Mouse (Mus musculus): ENCODE measurements around the gene Slc44a3.

DNA sequence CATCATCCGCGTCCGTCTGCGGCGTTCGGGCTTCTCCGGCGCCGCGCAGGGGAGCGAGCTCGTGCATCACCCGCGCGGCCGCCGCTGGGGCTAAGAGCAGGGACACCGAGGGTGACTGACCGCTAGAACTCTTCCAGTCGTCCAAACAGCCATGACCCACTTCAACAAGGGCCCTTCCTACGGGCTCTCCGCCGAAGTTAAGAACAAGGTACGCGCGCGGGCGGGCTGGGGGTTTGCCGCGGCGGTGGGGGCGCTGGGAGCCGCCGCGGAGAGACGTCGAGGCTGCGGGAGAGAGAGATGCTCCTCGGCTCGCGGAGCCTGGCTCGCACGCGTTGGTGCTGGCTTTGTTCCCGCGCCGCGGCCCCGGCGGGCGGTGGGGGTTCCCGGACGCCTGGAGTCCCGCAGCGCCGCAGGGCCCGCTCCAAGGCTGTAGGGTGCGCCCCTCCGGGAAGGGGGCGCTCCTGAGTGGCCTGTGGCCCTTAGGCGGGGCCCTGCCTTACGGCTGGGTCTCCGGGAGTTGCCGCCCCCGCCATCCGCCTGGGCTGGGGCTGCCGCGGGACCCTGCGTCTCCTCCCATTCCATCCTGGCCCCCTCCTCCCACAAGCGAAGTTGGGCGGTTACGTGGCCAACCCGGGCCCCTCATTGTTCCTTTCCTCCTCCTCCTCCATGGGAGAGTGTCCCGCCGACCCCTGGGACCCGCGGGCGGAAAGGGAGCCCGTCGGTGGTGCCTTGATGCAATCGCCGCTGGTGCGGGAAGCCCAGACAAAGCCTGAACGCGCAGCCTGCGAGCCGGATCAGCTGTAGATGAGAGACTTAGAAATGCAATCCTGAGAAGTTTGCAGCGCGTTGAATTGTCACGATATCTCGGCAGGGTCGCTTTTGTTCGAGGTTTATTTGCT lies 105.3 kb downstream of the Slc44a3 start:
- TF ChIP-seq POLR2A (IDR thresholded peaks at IDR 0.05; ENCODE audit: borderline replicate concordance, extremely low read depth, low read depth, low read length) = 0 out of 2 replicates have a peak, but pooled peaks have one; percentile 39
- peak; percentile 37; the same call in 1 of the 2 replicates for TF ChIP-seq CTCF (IDR thresholded peaks at IDR 0.05; ENCODE audit: insufficient read depth, low read length)

Measured in lung, adult 2 months (tissue).